Mouse (Mus musculus): ENCODE data around the gene Nt5c3.

Nt5c3 gene

DNA sequence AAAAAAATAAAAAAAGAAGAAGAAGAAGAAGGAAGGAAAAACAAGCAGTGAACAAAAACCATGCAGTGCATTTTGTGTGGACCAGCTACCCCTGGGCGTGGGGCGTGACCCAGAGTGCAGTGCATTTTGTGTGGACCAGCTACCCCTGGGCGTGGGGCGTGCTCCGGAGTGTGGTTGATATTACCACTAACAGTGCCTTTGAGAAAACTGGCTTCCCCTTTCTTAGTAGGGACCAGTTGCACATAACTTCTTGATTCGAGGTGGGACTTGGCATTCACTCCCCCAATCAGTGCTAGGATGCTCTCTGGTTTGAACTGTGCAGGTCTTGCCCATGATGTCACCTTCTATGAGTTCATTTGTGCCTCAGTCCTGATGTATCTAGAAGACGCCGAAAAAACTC is 68.9 kb downstream of the Nt5c3 start:
- in situ Hi-C loops (cut with MboI; ENCODE audit: low pct_unique_long_range_greater_than_20kb in 1 of 2, low sequenced_read_pairs in 2 of 2, unreplicated experiment in 1 of 2): no loop called here

DNA sequence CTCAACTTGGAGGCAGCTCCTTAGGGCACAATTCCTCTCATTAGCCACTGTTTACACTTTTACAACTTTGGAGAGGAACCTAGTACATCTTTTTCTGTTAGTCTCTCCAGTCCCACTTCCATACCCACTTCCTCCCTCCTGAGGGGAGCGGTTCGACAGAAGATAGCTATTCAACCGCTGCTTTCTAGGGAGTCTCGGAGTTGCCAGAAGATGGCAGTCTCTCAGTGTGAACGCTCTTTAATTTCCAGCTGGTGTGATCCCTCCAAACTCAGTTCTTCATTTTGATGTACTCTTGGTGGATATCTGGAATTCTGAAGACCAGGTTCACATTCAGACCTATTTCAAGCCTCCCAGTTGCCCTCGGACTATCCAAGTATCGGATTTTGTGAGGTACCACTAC is 73.4 kb downstream of the Nt5c3 start:
- in situ Hi-C loops (cut with MboI; ENCODE audit: low pct_unique_long_range_greater_than_20kb in 1 of 2, low sequenced_read_pairs in 2 of 2, unreplicated experiment in 1 of 2): no loop called here

DNA sequence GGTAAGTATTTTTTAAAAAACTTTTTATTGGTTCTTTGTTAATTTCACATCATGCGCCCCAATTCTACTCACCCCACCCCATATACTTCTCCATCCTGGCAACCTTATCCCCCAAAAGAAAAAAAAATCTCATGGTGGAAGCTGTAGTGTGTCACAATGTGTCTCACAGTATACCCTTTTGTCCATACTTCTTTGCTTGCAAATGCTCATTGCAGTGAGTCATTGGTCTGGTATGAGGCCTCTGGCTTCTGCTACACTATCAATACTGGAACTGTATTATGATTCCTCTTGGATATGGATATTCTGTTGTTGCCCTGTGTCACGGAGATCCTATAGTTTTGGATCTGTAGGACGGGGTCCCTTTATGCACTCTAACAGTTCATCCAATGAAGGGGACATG is 74.8 kb downstream of the Nt5c3 start:
- in situ Hi-C loops (cut with MboI; ENCODE audit: low pct_unique_long_range_greater_than_20kb in 1 of 2, low sequenced_read_pairs in 2 of 2, unreplicated experiment in 1 of 2): no loop called here

DNA sequence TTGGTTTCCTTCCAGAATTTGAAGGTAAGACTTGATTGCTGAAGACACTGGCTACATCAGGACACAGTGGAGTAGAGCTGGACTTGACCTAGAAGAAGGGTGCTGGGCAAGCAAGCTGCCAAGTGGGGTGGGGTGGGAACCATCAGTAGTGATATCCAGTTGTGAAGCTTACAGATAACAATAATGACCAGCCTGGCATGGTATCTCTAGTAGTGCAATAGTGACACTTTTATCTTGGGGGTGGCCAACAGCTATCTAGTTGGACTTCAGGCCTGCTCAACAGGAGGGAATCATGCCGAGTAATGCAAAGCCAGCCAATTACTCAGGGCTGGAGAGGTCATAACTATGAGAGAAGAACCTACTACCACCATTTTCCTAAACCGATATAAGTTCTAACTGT is 79.4 kb downstream of the Nt5c3 start:
- in situ Hi-C loops (cut with MboI; ENCODE audit: low pct_unique_long_range_greater_than_20kb in 1 of 2, low sequenced_read_pairs in 2 of 2, unreplicated experiment in 1 of 2): no loop called here

DNA sequence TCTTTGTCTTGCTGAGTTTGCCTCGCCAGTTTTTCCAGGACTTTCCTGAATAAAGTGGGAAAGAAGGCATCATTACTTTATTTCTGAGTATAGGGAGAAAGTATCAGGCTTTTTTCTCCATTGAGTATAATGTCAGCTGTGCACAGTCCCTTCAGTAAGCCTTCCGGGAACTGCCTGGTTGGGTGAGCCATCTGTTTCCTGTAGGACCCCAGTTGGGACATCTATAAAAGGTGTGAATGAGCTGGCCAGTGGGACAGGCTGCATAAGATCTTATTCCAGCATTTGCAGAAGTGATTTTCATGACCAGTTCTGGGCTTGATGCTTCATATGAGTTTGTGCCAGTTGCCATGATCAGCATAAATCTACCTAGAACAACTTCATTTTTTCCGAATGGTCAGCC is 80.5 kb downstream of the Nt5c3 start:
- in situ Hi-C loops (cut with MboI; ENCODE audit: low pct_unique_long_range_greater_than_20kb in 1 of 2, low sequenced_read_pairs in 2 of 2, unreplicated experiment in 1 of 2): no loop called here

DNA sequence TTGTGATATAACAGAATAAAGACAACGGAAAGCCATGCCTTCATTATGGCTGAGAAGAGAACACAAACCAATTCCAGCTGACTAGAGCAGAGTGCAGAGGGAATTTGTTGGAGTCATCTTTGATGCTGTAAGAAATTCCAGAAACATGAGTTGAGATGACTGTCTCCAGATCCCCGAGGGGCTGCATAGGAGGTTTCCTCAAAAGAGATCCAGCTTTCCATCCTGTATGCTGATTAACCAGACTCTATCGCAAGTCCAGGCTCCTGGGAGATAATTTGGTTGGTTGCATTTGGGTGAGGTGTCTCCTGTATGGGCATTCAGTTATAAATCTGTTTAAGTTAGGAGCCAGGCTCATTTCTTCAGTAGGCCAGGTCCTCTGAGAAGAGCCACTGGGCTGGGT is 86.1 kb downstream of the Nt5c3 start:
- in situ Hi-C loops (cut with MboI; ENCODE audit: low pct_unique_long_range_greater_than_20kb in 1 of 2, low sequenced_read_pairs in 2 of 2, unreplicated experiment in 1 of 2): no loop called here

DNA sequence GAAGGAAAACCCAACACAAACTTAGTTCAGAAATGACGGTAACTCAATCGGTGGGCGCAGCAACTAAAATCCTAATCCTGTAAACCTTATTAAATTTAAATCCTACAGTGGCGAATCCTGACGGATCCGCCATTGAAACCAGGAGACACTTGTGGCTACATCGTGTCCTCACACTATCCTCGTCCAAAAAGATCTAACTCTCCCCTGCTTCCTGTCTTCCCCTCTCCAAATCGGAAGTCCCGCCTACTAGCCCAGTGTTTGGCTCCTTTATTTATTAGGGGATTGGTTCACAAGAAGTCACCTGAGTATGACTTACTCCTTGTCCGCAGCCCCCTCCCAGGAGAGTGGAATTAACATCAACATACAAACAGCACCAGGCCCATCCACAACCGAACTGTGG is 86.6 kb downstream of the Nt5c3 start:
- in situ Hi-C loops (cut with MboI; ENCODE audit: low pct_unique_long_range_greater_than_20kb in 1 of 2, low sequenced_read_pairs in 2 of 2, unreplicated experiment in 1 of 2): no loop called here

DNA sequence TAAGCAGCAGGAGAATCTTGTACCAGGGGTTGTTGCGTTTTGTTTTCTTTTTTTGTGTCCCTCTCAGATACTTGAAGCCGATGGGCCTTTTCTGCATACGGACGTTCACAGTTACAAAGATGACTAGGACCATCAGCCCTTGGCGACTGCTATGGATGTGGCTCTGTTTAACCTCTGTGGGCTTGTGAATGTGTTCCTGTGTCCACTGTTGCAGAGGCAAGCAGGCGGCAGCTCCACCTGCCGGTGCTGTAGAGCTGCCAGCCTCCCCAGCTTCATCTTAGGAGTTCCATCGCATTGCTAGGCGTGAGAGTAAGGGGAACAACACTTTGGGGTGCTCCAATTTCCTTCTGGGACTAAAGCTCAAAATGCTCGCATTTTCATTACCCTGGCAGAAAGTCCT is 88.2 kb downstream of the Nt5c3 start:
- in situ Hi-C loops (cut with MboI; ENCODE audit: low pct_unique_long_range_greater_than_20kb in 1 of 2, low sequenced_read_pairs in 2 of 2, unreplicated experiment in 1 of 2): no loop called here

DNA sequence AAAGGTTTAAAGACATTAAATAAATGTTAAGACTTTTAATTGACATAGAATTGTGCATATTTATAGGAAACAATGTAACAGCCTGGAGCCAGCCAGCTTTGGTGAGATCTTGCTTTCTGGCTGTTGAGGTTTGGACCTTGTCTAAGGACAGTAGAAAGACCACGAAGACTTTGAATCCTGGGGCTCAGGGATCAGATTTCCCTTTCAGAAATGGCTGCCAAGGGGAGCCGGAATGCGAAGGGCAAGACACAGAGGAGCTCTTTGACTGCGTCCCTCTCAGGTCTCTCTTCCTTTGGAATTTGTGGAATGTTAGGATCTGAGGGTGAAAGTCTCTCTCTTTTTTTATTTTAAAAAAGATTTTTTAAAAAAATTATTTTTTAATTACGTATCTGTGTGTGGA is 89.0 kb downstream of the Nt5c3 start:
- in situ Hi-C loops (cut with MboI; ENCODE audit: low pct_unique_long_range_greater_than_20kb in 1 of 2, low sequenced_read_pairs in 2 of 2, unreplicated experiment in 1 of 2): no loop called here

DNA sequence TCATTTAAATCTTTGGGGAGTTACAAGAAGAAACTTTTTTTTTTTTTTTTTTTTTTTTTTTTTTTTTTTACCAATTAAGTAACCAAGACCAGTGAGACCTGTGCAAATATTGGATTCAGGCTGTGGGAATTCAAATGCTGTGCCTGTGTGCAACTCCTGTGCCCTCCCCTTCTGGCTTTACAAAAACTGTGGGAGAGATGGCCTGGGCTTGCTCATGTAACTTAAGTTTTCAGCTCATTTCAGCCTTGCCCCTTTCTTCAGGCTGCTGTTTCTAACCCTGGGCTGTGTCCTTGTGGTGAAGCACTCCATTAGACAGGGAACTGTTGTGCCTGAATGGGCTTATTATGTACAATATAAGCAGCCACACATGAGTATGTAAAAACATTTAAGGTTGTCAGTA is 90.9 kb downstream of the Nt5c3 start:
- in situ Hi-C loops (cut with MboI; ENCODE audit: low pct_unique_long_range_greater_than_20kb in 1 of 2, low sequenced_read_pairs in 2 of 2, unreplicated experiment in 1 of 2): no loop called here

DNA sequence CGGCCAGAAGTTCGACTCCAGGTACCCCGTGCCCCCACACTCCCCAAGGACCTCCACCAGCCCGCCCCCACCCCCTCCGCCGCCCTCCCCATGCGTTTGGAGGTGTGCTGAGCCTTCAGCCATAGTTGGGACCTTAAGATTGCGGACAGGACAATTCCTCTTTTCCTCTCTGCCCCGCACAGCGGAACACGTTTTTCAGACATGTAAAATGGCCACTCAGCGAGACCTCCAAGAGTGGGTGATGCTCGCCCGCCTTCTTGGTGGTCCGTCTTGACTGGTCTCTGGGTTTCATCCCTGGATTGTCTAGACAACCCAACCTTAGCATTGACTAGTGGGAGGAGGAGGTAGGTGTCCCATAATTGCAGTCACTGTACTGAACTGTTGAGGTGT is 91.3 kb downstream of the Nt5c3 start:
- in situ Hi-C loops (cut with MboI; ENCODE audit: low pct_unique_long_range_greater_than_20kb in 1 of 2, low sequenced_read_pairs in 2 of 2, unreplicated experiment in 1 of 2): no loop called here
